Mouse (Mus musculus): ENCODE measurements around the gene 0610040J01Rik. TPM values are rescaled to one million over a fixed set of nuclear protein-coding genes. Genes with fewer than 3 reads are reported as not detected.

Gene 0610040J01Rik
- polyA plus RNA-seq, 1 experiment from 2014 or later: 1.5 TPM

DNA sequence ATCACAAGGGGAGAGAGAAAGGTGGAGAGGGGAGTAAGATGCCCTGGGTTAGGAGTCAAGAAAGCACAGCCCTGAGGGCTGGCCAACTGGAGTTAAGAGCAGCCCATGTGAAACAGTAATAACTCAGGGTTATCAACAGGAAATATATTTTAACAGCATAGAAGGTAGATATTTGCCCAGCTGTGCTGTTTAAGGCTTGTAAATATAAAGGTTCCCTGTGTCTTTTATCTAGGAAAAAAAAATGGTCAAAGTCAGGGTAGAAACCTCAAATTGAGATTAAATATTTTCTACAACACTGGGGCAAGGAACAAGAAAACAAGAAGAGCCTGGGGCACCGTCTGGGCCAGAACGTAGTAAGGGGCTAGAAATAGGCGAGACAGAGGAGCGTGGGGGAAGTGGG lies 95.3 kb downstream of the 0610040J01Rik start:
- ATAC-seq (replicated peaks; ENCODE audit: extremely low read depth, insufficient read depth, low FRiP score): no peak
- Histone ChIP-seq H3K9ac (ENCODE audit: low read length) (no peak overlapping the region), H3K27me3 (ENCODE audit: control insufficient read depth, insufficient read depth, low read length) (peaks cover 25% of the 10 kb centered on the region)

GRCm38 (mm10) chr5:63910171-63910960 lies 98.2 kb downstream of the 0610040J01Rik start:
- Histone ChIP-seq H3K9ac (ENCODE audit: low read length) (no peak overlapping the region), H3K9me3 (replicated peaks; ENCODE audit: control insufficient read depth, low read length) (no peaks in the 10 kb centered on the region), H3K4me3 (ENCODE audit: low read length) (no peak overlapping the region), H3K27ac (ENCODE audit: low read length) (no peak overlapping the region), H3K36me3 (ENCODE audit: control insufficient read depth, insufficient read depth) (no peaks in the 10 kb centered on the region), H3K4me1 (ENCODE audit: control insufficient read depth, insufficient read depth, low read length) (no peaks in the 10 kb centered on the region; the same call in 1 of the 2 replicates), H3K4me2 (ENCODE audit: low read depth, low read length) (no peak overlapping the region), H3K27me3 (ENCODE audit: control insufficient read depth, insufficient read depth, low read length) (peaks cover 21% of the 10 kb centered on the region)
- no peak for ATAC-seq (replicated peaks; ENCODE audit: extremely low read depth, insufficient read depth, low FRiP score)
- 78% methylated on average over 10 of the region's 10 CpGs for WGBS

More for the DNA sequence above, 95.3 kb downstream of the 0610040J01Rik start:
- no peaks in the 10 kb centered on the region for H3K36me3 ChIP-seq (ENCODE audit: control insufficient read depth, insufficient read depth)
- H3K4me3 ChIP-seq (ENCODE audit: low read length): no peak overlapping the region
- 55% methylated on average over 4 of the region's 4 CpGs for WGBS
- H3K27ac ChIP-seq (ENCODE audit: low read length): no peak overlapping the region
- H3K9me3 ChIP-seq (replicated peaks; ENCODE audit: control insufficient read depth, low read length): no peaks in the 10 kb centered on the region
- H3K4me1 ChIP-seq (ENCODE audit: control insufficient read depth, insufficient read depth, low read length): no peaks in the 10 kb centered on the region; the same call in 1 of the 2 replicates
- no peak overlapping the region for H3K4me2 ChIP-seq (ENCODE audit: low read depth, low read length)

DNA sequence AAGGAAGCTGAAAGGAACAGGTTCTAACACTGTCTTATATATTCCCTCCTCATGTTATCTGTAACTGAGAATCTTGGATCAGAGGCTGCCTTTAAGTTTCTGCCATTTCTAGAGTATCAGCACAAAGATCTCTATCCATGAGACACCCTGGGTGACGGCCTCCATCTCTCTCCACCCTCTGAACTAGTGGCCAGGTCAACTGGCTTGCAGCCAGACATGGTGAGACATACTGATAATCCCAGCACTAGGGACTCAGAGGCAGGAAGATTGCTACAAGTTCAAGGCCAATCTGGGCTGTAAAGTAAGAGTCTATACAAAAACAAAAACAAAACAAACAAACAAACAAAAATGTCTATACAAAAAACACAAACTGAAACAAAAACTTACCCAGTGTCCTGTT lies 102.7 kb downstream of the 0610040J01Rik start:
- H3K4me1 ChIP-seq (ENCODE audit: control insufficient read depth, insufficient read depth, low read length): no peaks in the 10 kb centered on the region
- no peaks in the 10 kb centered on the region for H3K27me3 ChIP-seq (ENCODE audit: control insufficient read depth, insufficient read depth, low read length)
- H3K36me3 ChIP-seq (ENCODE audit: control insufficient read depth, insufficient read depth): no peaks in the 10 kb centered on the region
- no peaks in the 10 kb centered on the region for H3K9me3 ChIP-seq (replicated peaks; ENCODE audit: control insufficient read depth, low read length)
- H3K4me2 ChIP-seq (ENCODE audit: low read depth, low read length): no peak overlapping the region
- WGBS: 47% methylated on average over 1 of the region's 1 CpGs
- ATAC-seq (replicated peaks; ENCODE audit: extremely low read depth, insufficient read depth, low FRiP score): no peak
- no peak overlapping the region for H3K4me3 ChIP-seq (ENCODE audit: low read length)
- H3K9ac ChIP-seq (ENCODE audit: low read length): no peak overlapping the region
- H3K27ac ChIP-seq (ENCODE audit: low read length): no peak overlapping the region

GRCm38 (mm10) chr5:63916457-63917139 lies 104.4 kb downstream of the 0610040J01Rik start:
- H3K27me3 ChIP-seq (ENCODE audit: control insufficient read depth, insufficient read depth, low read length): no peaks in the 10 kb centered on the region
- no peaks in the 10 kb centered on the region for H3K4me1 ChIP-seq (ENCODE audit: control insufficient read depth, insufficient read depth, low read length)
- H3K27ac ChIP-seq (ENCODE audit: low read length): no peak overlapping the region
- no peak overlapping the region for H3K9ac ChIP-seq (ENCODE audit: low read length)
- no peaks in the 10 kb centered on the region for H3K36me3 ChIP-seq (ENCODE audit: control insufficient read depth, insufficient read depth)
- no peak overlapping the region for H3K4me2 ChIP-seq (ENCODE audit: low read depth, low read length)
- H3K9me3 ChIP-seq (replicated peaks; ENCODE audit: control insufficient read depth, low read length): no peaks in the 10 kb centered on the region
- H3K4me3 ChIP-seq (ENCODE audit: low read length): no peak overlapping the region
- no peak for ATAC-seq (replicated peaks; ENCODE audit: extremely low read depth, insufficient read depth, low FRiP score)
- 87% methylated on average over 10 of the region's 10 CpGs for WGBS

- no peak overlapping the region for H3K27ac ChIP-seq (ENCODE audit: low read length)
- no peak overlapping the region for H3K4me2 ChIP-seq (ENCODE audit: low read depth, low read length)
- 54% methylated on average over 4 of the region's 4 CpGs for WGBS
- no peak overlapping the region for H3K9ac ChIP-seq (ENCODE audit: low read length)
- H3K36me3 ChIP-seq (ENCODE audit: control insufficient read depth, insufficient read depth): no peaks in the 10 kb centered on the region
- H3K4me3 ChIP-seq (ENCODE audit: low read length): no peak overlapping the region
- no peaks in the 10 kb centered on the region for H3K4me1 ChIP-seq (ENCODE audit: control insufficient read depth, insufficient read depth, low read length)
- no peaks in the 10 kb centered on the region for H3K27me3 ChIP-seq (ENCODE audit: control insufficient read depth, insufficient read depth, low read length)
- no peak for ATAC-seq (replicated peaks; ENCODE audit: extremely low read depth, insufficient read depth, low FRiP score)
- no peaks in the 10 kb centered on the region for H3K9me3 ChIP-seq (replicated peaks; ENCODE audit: control insufficient read depth, low read length)
Observed at GRCm38 (mm10) chr5:63918201-63918600, 106.0 kb downstream of the 0610040J01Rik start.

DNA sequence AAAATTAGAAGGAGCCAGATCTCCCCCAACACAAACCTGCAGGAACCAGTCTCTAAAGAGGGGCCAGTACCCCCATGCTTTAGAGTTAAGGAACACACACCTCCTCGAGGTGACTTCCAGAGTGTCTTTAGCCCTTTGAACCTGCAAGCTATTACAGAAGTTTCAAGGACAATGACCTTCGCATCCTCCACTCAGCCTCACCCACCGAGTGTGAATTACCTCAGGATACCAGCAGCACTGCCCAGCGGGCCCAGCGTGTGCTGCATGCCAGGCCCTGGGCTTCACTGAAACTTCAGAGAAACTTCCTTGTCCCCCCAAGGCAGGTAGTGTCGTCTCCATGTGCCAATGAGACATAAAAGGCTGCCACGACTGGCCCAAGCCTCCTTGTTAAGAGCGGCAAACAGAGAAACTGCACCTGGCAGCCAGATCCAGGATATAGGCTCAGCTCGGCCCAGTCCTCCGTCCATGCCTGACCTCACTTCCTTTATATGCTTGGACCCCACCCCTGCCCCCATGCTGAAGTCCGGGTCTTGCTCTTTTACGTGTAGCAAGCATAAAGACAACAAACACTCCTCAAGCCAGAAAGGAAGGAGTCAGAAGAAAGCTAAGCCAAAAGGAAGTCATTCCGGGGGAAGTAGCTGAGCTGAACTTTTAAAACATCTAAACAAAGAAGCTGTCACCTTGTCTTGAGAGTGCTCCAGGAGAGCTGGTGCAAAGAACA lies 111.3 kb downstream of the 0610040J01Rik start:
- no peak overlapping the region for H3K4me3 ChIP-seq (ENCODE audit: low read length)
- no peaks in the 10 kb centered on the region; the same call in 1 of the 2 replicates for H3K36me3 ChIP-seq (ENCODE audit: control insufficient read depth, insufficient read depth)
- ATAC-seq (replicated peaks; ENCODE audit: extremely low read depth, insufficient read depth, low FRiP score): no peak
- no peak overlapping the region for H3K9ac ChIP-seq (ENCODE audit: low read length)
- H3K27ac ChIP-seq (ENCODE audit: low read length): 0 out of 2 replicates have a peak overlapping the region, but pooled peaks have one; percentile 9
- H3K4me1 ChIP-seq (ENCODE audit: control insufficient read depth, insufficient read depth, low read length): no peaks in the 10 kb centered on the region
- no peaks in the 10 kb centered on the region for H3K27me3 ChIP-seq (ENCODE audit: control insufficient read depth, insufficient read depth, low read length)
- H3K4me2 ChIP-seq (ENCODE audit: low read depth, low read length): no peak overlapping the region
- H3K9me3 ChIP-seq (replicated peaks; ENCODE audit: control insufficient read depth, low read length): peaks cover 9% of the 10 kb centered on the region
- WGBS: 75% methylated on average over 13 of the region's 13 CpGs

DNA sequence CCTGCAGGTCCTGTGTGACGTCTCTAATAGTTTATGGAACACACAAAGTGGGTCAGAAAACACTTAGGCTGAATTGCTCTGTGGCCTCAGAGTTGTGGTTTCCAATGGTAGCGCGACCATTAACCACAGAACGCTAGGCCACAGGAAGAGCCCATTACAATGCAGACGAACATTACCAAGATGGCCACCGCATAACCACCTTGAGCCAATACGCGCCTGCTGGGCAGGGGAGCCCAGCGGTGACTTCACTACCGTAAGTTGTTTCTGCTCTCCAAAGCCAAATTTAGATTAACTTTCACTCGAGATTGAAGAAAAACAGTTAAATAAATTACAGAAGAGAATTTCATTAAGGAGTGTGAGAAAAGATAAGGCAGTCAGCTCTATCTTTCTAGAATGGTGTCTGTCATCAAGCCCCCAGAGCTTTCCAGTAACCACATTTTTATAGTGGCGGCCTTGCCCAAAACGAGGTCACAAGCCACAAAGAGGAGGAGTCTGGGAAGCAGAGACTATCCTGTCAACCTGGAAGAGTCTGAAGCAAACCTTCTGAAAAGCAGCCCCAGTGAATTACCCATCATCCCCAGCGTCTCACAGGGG lies 113.0 kb downstream of the 0610040J01Rik start:
- WGBS: 80% methylated on average over 14 of the region's 14 CpGs
- no peak overlapping the region for H3K27ac ChIP-seq (ENCODE audit: low read length)
- no peak for ATAC-seq (replicated peaks; ENCODE audit: extremely low read depth, insufficient read depth, low FRiP score)

DNA sequence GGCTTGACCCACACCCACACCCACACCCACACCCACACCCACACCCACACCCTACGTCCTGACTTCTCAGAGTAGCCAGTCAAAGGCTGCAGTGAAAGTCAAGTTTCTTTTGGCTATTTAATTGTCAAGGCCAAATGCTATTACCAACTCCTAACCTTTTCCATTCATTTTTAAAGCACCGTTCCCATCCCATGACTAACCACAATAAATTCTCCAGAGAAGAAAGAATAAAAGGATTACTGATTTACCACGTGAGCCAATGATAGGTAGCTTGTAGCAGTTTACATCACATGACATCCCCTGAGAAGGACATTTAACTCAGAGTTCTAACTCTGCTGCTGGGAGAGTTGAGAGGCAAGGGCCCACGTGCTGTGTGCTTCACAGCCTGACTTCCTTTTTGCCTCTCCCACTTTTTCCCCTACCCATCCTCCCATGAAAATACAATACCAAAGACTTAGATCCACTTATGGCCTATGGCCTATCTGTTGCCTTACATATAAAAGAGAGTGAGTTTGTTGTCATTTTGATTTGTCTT lies 118.7 kb downstream of the 0610040J01Rik start:
- WGBS: 71% methylated on average over 4 of the region's 4 CpGs

More for the DNA sequence above, 113.0 kb downstream of the 0610040J01Rik start:
- no peak overlapping the region for H3K9ac ChIP-seq (ENCODE audit: low read length)
- no peak overlapping the region for H3K4me3 ChIP-seq (ENCODE audit: low read length)
- H3K4me2 ChIP-seq (ENCODE audit: low read depth, low read length): no peak overlapping the region
- H3K4me1 ChIP-seq (ENCODE audit: control insufficient read depth, insufficient read depth, low read length): no peaks in the 10 kb centered on the region
- peaks cover 9% of the 10 kb centered on the region for H3K9me3 ChIP-seq (replicated peaks; ENCODE audit: control insufficient read depth, low read length)
- peaks cover 2% of the 10 kb centered on the region; the same call in 1 of the 2 replicates for H3K36me3 ChIP-seq (ENCODE audit: control insufficient read depth, insufficient read depth)
- no peaks in the 10 kb centered on the region; the same call in 1 of the 2 replicates for H3K27me3 ChIP-seq (ENCODE audit: control insufficient read depth, insufficient read depth, low read length)

More for the DNA sequence above, 118.7 kb downstream of the 0610040J01Rik start:
- peaks cover 4% of the 10 kb centered on the region for H3K4me1 ChIP-seq (ENCODE audit: control insufficient read depth, insufficient read depth, low read length)
- H3K9me3 ChIP-seq (replicated peaks; ENCODE audit: control insufficient read depth, low read length): peaks cover 9% of the 10 kb centered on the region
- no peak overlapping the region for H3K4me3 ChIP-seq (ENCODE audit: low read length)
- no peaks in the 10 kb centered on the region; the same call in 1 of the 2 replicates for H3K27me3 ChIP-seq (ENCODE audit: control insufficient read depth, insufficient read depth, low read length)
- H3K27ac ChIP-seq (ENCODE audit: low read length): no peak overlapping the region
- H3K36me3 ChIP-seq (ENCODE audit: control insufficient read depth, insufficient read depth): peaks cover 2% of the 10 kb centered on the region; the same call in 1 of the 2 replicates
- H3K4me2 ChIP-seq (ENCODE audit: low read depth, low read length): no peak overlapping the region
- H3K9ac ChIP-seq (ENCODE audit: low read length): no peak overlapping the region
- ATAC-seq (replicated peaks; ENCODE audit: extremely low read depth, insufficient read depth, low FRiP score): no peak

Data from heart, embryonic 16.5 days (tissue).